In the genomic region with DNA sequence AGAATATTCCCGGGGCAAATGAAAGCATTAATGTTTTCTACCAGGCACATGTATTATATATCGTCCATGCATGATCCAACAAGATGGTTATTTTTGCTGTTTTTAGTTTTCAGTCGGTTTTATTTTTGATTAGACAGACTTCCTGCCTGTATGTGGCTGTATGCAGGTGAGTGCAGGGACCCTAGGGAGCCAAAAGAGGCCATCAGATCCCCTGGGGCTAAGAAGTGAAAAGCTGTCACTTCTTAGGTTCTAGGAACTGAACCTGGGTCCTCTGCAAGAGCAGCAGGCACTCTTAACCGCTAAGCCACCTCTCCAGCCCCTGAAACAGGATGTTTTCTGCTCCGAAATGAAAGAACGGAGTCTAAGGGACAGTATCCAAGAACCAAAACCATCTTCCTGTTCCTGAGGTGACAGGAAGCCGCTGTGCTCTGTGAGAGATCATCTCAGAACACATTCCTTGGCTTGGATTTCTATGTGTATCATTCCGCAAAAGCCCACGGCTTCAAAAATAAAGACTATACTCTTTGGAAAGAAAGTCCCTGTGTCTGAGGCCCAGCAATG, we compare ENCODE assay signal across 9 mouse cellular contexts. TPM values are rescaled to one million over a fixed set of nuclear protein-coding genes. Genes with fewer than 3 reads are reported as not detected.
DNase-seq lines count a peak whose midpoint lies in the region; ATAC-seq and TF ChIP-seq lines count a peak whose summit lies in the region.
"Had no signal": no experiment of that assay in that cellular context is flagged by ENCODE, and none has a peak within 500 bp of the region (broad histone marks: within the 10 kb centered on the region; RNA-seq: fewer than 3 reads in every experiment).

No protein-coding gene starts in this region.

- intact Hi-C loops in gastrocnemius, adult 2 months (cut with DNase I) = no loop called here
- intact Hi-C loops in gastrocnemius, postnatal 14 days (cut with DNase I; ENCODE audit: low total_unique reads) = no loop called here

- no peaks in the 10 kb centered on the region for H3K27me3 ChIP-seq in liver, embryonic 15.5 days
- no peaks in the 10 kb centered on the region for H3K27me3 ChIP-seq in liver, embryonic 12.5 days (replicated peaks)

- H3K27ac ChIP-seq in gastrocnemius, adult 2 months = peak overlapping the region; percentile 65
- H3K27ac ChIP-seq in liver, embryonic 15.5 days (replicated peaks) = peak overlapping the region; percentile 21; the same call in 1 of the 2 replicates
- no peak overlapping the region for H3K27ac ChIP-seq in liver, embryonic 12.5 days
- peak overlapping the region; percentile 82 for H3K27ac ChIP-seq in brown adipose tissue, adult 24 weeks (replicated peaks; ENCODE audit: low read depth, low read length)

- no peak for ATAC-seq in liver, embryonic 15.5 days (ENCODE audit: insufficient read depth)
- ATAC-seq in liver, embryonic 12.5 days = no peak
- no peak for ATAC-seq in frontal cortex, adult (ENCODE audit: low TSS enrichment)

- peak overlapping the region; percentile 46 for H3K4me3 ChIP-seq in gastrocnemius, adult 2 months
- H3K4me3 ChIP-seq in liver, embryonic 15.5 days (replicated peaks) = no peak overlapping the region
- no peak overlapping the region for H3K4me3 ChIP-seq in liver, embryonic 12.5 days
- peak overlapping the region; percentile 25; the same call in 1 of the 2 replicates for H3K4me3 ChIP-seq in brown adipose tissue, adult 24 weeks (ENCODE audit: insufficient read depth, low read depth, low read length)

- no peak for TF ChIP-seq CTCF in gastrocnemius, adult 2 months (IDR thresholded peaks at IDR 0.05)

- no peaks in the 10 kb centered on the region for H3K36me3 ChIP-seq in liver, embryonic 15.5 days (replicated peaks)
- no peaks in the 10 kb centered on the region for H3K36me3 ChIP-seq in liver, embryonic 12.5 days

- H3K4me2 ChIP-seq in liver, embryonic 15.5 days = no peak overlapping the region
- H3K4me2 ChIP-seq in liver, embryonic 12.5 days = no peak overlapping the region

- DNase-seq in gastrocnemius, adult 2 months = no peak
- DNase-seq in gastrocnemius, postnatal 14 days = no peak
- peak; percentile 31 to 57 for DNase-seq in kidney, postnatal 25 days
- DNase-seq in layer of hippocampus, adult 9-11 months = no peak
- DNase-seq: right cerebral cortex, postnatal 14 days had no signal

- H3K9me3 ChIP-seq in liver, embryonic 15.5 days (replicated peaks) = no peaks in the 10 kb centered on the region
- H3K9me3 ChIP-seq in liver, embryonic 12.5 days (replicated peaks) = no peaks in the 10 kb centered on the region

- WGBS in liver, embryonic 15.5 days (ENCODE audit: insufficient replicate concordance) = 50% methylated on average over 9 of the region's 9 CpGs
- WGBS in liver, embryonic 12.5 days (ENCODE audit: insufficient replicate concordance) = 60% methylated on average over 9 of the region's 9 CpGs

- H3K4me1 ChIP-seq in liver, embryonic 15.5 days (replicated peaks) = peaks cover 28% of the 10 kb centered on the region
- H3K4me1 ChIP-seq in liver, embryonic 12.5 days = peaks cover 35% of the 10 kb centered on the region
- peaks cover 35% of the 10 kb centered on the region for H3K4me1 ChIP-seq in brown adipose tissue, adult 24 weeks (ENCODE audit: control insufficient read depth, insufficient read depth, insufficient read length, low read length)

- H3K9ac ChIP-seq in liver, embryonic 15.5 days = no peak overlapping the region
- H3K9ac ChIP-seq in liver, embryonic 12.5 days = no peak overlapping the region

RNA-seq across cellular contexts. Expression of gene Ostf1, which starts 15.9 kb away (rescaled TPM):
- 10 to 100 TPM; 20.6 to 21.6 TPM for total RNA-seq in gastrocnemius, adult 2 months (2021)
- 10 to 100 TPM; 32.2 to 36.5 TPM for total RNA-seq in gastrocnemius, postnatal 14 days (2021)
- 64.6 and 66.5 TPM in 2 replicates for polyA plus RNA-seq in liver, embryonic 15.5 days (2015; fragmentation: Nextera tagmentation; extraction: Ambion mirVana)
- polyA plus RNA-seq in liver, embryonic 12.5 days (2016; fragmentation: Nextera tagmentation; extraction: Ambion mirVana) = 60.8 and 65.1 TPM in 2 replicates
- 92.4 and 102 TPM in 2 replicates for polyA plus RNA-seq in brown adipose tissue, adult 24 weeks (2012; ENCODE audit: insufficient read depth, insufficient read length, missing spikeins)

RNA-seq across cellular contexts. Expression of gene Nmrk1, which starts 16.0 kb away (rescaled TPM):
- total RNA-seq in gastrocnemius, adult 2 months (2021) = 1 to 10 TPM; 2.8 to 3.3 TPM
- 1 to 10 TPM; 2.4 to 3.6 TPM for total RNA-seq in gastrocnemius, postnatal 14 days (2021)
- 5.5 and 5.9 TPM in 2 replicates for polyA plus RNA-seq in liver, embryonic 15.5 days (2015; fragmentation: Nextera tagmentation; extraction: Ambion mirVana)
- 6.3 and 7.2 TPM in 2 replicates for polyA plus RNA-seq in liver, embryonic 12.5 days (2016; fragmentation: Nextera tagmentation; extraction: Ambion mirVana)
- 5.0 and 14.7 TPM in 2 replicates for polyA plus RNA-seq in brown adipose tissue, adult 24 weeks (2012; ENCODE audit: insufficient read depth, insufficient read length, missing spikeins)

RNA-seq across cellular contexts. Expression of gene Carnmt1, which starts 54.8 kb away (rescaled TPM):
- 100 to 1,000 TPM; 130 to 135 TPM for total RNA-seq in gastrocnemius, adult 2 months (2021)
- 10 to 100 TPM; 69.3 to 72.8 TPM for total RNA-seq in gastrocnemius, postnatal 14 days (2021)
- polyA plus RNA-seq in liver, embryonic 15.5 days (2015; fragmentation: Nextera tagmentation; extraction: Ambion mirVana) = 14.7 and 16.8 TPM in 2 replicates
- 45.4 and 46.8 TPM in 2 replicates for polyA plus RNA-seq in liver, embryonic 12.5 days (2016; fragmentation: Nextera tagmentation; extraction: Ambion mirVana)
- polyA plus RNA-seq in brown adipose tissue, adult 24 weeks (2012; ENCODE audit: insufficient read depth, insufficient read length, missing spikeins) = 23.7 and 24.6 TPM in 2 replicates

Comparison
In these comparisons a context has a peak if more than half of its experiments do, and no peak if none do; other contexts are left out.
1. DNase-seq: peak in kidney, postnatal 25 days (2 of 2); none in gastrocnemius, adult 2 months (single experiment), gastrocnemius, postnatal 14 days (single experiment) and layer of hippocampus, adult 9-11 months (single experiment).
2. H3K4me3 ChIP-seq: peak in gastrocnemius, adult 2 months (single experiment) and brown adipose tissue, adult 24 weeks (single experiment); none in liver, embryonic 15.5 days (single experiment) and liver, embryonic 12.5 days (single experiment).